Mouse (Mus musculus) right cerebral cortex, adult 2 months (tissue): ENCODE data around the gene Veph1.

Source experiments
- DNase-seq, 2 experiments: peaks; one replicate each; pipeline ENCODE4 v3.0.0; 2021 to 2022; ENCODE audit warnings: low spot score in 2 of 2

Veph1 gene

DNA sequence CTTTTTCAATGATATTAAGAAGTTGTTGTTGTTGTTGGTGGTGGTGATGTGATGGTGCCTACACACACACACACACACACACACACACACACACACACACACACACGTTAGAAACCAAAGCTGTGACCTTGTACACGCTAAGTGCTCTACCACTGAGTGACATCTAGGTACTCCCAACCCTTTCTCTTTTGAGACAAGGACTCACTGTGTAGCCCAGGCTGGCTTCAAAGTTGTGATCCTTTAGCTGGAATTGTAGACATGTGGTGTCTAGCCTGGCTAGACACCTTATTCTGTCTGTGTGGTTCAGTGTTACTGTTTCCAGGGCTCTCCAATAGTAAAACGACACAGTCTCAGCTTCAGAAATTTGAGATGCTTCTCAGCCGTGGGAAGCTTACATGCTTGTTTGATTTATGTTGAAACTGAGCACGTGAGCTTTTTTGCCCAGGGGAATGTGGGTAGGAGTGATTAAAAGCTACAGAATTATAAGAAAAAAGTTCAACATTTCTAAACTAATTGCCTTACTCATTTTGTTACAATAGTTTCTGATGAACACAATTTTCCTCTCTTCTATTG is 272.3 kb downstream of the Veph1 start:
- DNase-seq, result no peak

DNA sequence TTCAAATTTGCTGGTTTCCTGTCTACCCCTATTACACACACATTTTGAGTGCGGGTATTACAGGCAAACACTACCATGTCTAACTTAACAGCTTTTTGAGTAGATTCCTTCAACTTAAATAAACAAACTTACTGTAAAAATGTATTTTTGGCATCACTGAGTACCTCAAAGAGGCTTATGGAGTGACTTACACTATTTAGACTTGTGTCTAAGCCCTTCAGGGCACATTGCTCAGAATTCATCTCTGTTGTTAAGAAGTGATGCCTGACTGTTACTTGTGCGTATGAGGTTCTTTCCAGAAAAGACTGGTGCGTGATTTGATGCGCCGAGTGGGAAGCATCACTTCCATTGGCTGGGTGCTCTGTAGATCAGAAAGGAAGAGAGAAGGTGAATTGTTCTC is 277.5 kb downstream of the Veph1 start:
- no peak for DNase-seq

- no peak for DNase-seq
Measured at GRCm38 (mm10) chr3:66007632-66008401, 288.8 kb downstream of the Veph1 start.

DNA sequence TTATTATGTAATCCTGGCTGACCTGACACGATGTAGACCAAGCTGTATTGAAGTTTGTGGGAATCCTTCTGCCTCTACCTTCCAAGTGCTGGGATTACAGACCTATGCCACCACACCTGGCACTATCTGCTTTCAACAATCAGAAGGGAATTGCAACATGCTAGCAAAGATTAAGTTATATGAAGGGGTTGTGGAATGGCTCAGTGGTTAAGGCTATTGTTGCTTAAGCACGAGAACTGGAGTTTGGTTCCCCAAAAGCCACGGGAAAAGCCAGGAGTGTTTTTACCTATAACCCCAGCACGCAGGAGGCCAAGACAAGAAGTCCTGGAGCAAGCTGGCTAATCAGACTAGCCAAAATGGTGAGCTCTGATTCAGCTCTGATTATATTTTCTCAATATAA is 291.6 kb downstream of the Veph1 start:
- no peak for DNase-seq

GRCm38 (mm10) chr3:66004220-66004951 is 292.3 kb downstream of the Veph1 start:
- no peak for DNase-seq
